Mouse (Mus musculus): Measurements from ENCODE around the gene Mat2a. TPM values are rescaled to one million over a fixed set of nuclear protein-coding genes. Genes with fewer than 3 reads are reported as not detected.
A peak's percentile ranks its signal among the peaks of the same experiment; 100 is the strongest.
"Not testable (repeated sequence)": the region's sequence is repeated elsewhere in the genome, so short reads cannot be mapped to it uniquely, and the experiment has no call there.

Gene Mat2a
- polyA plus RNA-seq, 1 experiment from 2014 or later = 404 TPM

DNA sequence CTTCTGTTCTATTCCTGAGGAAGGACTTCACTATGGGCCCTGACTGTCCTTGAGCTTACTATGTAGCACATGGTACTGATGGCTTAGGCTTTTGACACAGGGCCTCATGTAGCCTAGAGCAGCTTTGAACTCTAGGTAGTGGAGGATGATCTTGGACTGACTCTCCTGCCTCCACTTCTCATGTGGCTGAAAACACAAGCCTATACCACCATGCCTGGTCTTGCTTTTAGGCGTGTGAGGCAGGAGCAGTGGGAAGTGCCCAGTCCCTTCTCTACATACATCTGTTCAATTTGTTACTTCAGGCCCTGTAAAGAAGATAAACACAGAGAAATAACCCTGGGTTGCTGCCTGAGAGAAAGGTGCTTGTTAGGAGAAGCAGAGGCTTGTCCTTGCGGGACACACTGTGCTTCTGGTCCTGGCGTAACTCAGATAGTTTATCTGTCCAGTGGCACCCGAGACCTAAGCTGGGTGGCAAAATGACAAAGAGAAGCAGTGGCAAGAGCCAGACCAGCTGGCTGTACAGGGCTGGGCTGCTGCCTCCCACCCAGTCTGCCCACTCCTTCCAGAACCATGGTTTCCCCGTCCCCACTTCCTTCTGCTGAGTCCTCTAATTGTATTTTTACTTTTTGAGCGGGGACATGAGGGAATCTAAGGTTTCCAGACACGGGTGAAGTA, 14.9 kb upstream of the Mat2a start:
- WGBS = 55% methylated on average over 7 of the region's 7 CpGs
- no peaks in the 10 kb centered on the region for H3K9me3 ChIP-seq
- no peak for ATAC-seq (ENCODE audit: insufficient number of reproducible peaks, insufficient read depth, low FRiP score, low TSS enrichment)
- peaks cover 11% of the 10 kb centered on the region for H3K4me1 ChIP-seq
- H3K27me3 ChIP-seq = no peaks in the 10 kb centered on the region
- H3K9ac ChIP-seq = no peak overlapping the region
- H3K27ac ChIP-seq = peak overlapping the region; percentile 43
- no peak overlapping the region for H3K4me3 ChIP-seq
- H3K4me2 ChIP-seq (replicated peaks) = no peak overlapping the region
- no peaks in the 10 kb centered on the region for H3K36me3 ChIP-seq

DNA sequence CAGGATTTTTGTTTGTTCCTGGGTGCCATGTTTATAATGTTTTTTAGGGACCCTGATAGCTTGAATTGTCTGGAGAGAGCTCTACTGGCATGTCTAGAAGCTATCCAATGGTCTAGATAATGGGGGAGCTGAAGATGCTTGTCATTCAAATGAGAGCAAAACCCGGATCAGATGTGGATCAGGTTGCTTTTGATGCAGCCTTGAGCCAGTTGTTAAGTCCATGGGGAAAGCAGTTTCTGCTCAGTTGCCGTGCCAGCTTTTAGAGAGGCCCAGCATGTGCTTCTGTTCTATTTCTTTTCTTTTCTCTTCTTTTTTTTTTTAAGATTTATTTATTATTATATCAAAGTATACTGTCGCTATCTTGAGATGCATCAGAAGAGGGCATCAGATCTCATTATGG, 14.2 kb upstream of the Mat2a start:
- Histone ChIP-seq H3K4me2 (replicated peaks) (no peak overlapping the region), H3K9me3 (no peaks in the 10 kb centered on the region), H3K27me3 (no peaks in the 10 kb centered on the region), H3K4me1 (peaks cover 8% of the 10 kb centered on the region), H3K4me3 (no peak overlapping the region), H3K27ac (no peak overlapping the region), H3K36me3 (no peaks in the 10 kb centered on the region), H3K9ac (no peak overlapping the region)
- 61% methylated on average over 3 of the region's 3 CpGs for WGBS
- no peak for ATAC-seq (ENCODE audit: insufficient number of reproducible peaks, insufficient read depth, low FRiP score, low TSS enrichment)

DNA sequence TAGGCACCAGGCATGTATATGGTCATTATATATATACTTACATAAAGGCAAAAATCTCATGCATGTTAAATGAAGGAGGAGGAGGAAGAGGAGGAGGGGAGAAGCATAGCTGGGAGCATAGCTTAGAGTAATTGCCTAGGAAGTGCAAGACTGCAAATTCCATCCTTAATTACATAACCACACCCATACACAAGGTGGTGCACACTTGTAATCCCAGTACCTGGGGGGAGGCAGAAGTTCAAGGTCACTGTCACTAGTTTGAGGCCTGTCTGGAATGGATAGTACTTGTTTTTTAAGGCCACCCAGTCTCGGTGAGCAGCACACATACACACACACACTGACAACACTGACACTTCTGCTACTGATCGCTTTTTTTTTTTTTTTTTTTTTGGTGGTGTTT, 13.0 kb upstream of the Mat2a start:
- 83% methylated on average over 2 of the region's 2 CpGs for WGBS
- no peaks in the 10 kb centered on the region for H3K27me3 ChIP-seq
- H3K9me3 ChIP-seq = no peaks in the 10 kb centered on the region
- H3K4me1 ChIP-seq = peaks cover 8% of the 10 kb centered on the region
- no peak overlapping the region for H3K4me2 ChIP-seq (replicated peaks)
- no peak for ATAC-seq (ENCODE audit: insufficient number of reproducible peaks, insufficient read depth, low FRiP score, low TSS enrichment)
- no peak overlapping the region for H3K9ac ChIP-seq
- no peak overlapping the region for H3K4me3 ChIP-seq
- no peaks in the 10 kb centered on the region for H3K36me3 ChIP-seq
- H3K27ac ChIP-seq = no peak overlapping the region

DNA sequence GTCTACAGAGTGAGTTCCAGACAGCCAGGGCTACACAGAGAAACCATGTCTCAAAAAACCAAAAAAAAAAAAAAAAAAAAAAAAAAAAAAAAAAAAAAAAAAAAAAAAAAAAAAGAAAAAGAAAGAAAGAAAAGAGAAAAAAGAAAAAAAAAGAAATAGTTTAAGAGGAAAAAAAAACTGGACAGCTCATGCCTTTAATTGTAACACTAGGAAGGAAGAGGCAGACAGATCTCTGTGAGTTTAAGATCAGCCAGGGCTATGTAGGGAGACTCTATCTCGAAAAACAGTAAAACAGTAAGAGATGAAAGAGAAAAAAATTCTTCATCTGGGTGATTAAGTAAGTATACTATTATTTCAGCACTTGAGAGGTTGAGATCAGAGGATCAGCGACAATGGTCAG, 12.4 kb upstream of the Mat2a start:
- not testable (repeated sequence) for H3K4me3 ChIP-seq; H3K27ac ChIP-seq; H3K9me3 ChIP-seq; H3K36me3 ChIP-seq; ATAC-seq (ENCODE audit: insufficient number of reproducible peaks, insufficient read depth, low FRiP score, low TSS enrichment); H3K4me2 ChIP-seq (replicated peaks); H3K4me1 ChIP-seq; H3K27me3 ChIP-seq; H3K9ac ChIP-seq
- WGBS = 62% methylated on average over 2 of the region's 2 CpGs

DNA sequence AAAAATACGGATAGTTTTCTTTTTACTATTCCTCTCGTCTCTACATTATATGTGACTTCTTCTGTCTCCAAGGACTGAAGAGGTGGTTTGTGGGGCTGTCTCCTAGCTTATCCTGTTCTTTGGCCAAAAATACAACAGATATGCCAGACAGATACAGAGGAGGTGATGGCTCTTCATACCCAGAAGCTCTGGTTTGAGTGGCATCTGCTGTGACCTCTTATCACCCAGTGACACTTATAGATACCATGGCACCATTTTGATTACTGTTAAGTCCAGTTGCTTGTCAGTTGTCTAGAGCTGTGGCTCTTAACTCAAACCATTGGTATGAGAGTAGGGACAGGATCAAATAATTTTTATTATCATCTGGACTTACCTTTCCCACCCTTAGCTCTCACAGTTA, 8.1 kb upstream of the Mat2a start:
- no peak overlapping the region for H3K4me3 ChIP-seq
- H3K4me2 ChIP-seq (replicated peaks) = no peak overlapping the region
- H3K36me3 ChIP-seq = no peaks in the 10 kb centered on the region
- ATAC-seq (ENCODE audit: insufficient number of reproducible peaks, insufficient read depth, low FRiP score, low TSS enrichment) = no peak
- no peaks in the 10 kb centered on the region for H3K9me3 ChIP-seq
- WGBS = 78% methylated on average over 2 of the region's 2 CpGs
- no peak overlapping the region for H3K9ac ChIP-seq
- no peaks in the 10 kb centered on the region for H3K27me3 ChIP-seq
- no peaks in the 10 kb centered on the region for H3K4me1 ChIP-seq
- H3K27ac ChIP-seq = no peak overlapping the region

DNA sequence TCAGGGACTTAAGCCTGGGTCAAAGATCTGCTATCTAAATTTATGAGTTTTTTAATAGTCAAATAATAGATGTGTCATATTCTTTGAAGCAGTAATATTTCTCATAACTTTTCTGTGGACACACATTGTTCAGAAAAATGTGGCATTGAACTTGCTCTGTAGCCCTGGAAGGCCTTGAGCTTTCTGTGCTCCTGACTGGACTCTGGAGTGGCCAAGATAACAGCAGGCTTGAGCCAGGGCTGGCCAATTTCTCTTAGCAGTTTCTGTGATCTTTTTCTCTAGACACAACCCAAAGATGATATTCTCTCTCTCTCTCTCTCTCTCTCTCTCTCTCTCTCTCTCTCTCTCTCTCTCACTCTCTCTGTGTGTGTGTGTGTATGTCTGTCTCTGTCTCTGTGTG, 5.7 kb upstream of the Mat2a start:
- H3K27ac ChIP-seq = no peak overlapping the region
- H3K9ac ChIP-seq = no peak overlapping the region
- H3K36me3 ChIP-seq = no peaks in the 10 kb centered on the region
- peaks cover 11% of the 10 kb centered on the region for H3K4me1 ChIP-seq
- no peaks in the 10 kb centered on the region for H3K9me3 ChIP-seq
- no peak for ATAC-seq (ENCODE audit: insufficient number of reproducible peaks, insufficient read depth, low FRiP score, low TSS enrichment)
- no peaks in the 10 kb centered on the region for H3K27me3 ChIP-seq
- no peak overlapping the region for H3K4me3 ChIP-seq
- no peak overlapping the region for H3K4me2 ChIP-seq (replicated peaks)

DNA sequence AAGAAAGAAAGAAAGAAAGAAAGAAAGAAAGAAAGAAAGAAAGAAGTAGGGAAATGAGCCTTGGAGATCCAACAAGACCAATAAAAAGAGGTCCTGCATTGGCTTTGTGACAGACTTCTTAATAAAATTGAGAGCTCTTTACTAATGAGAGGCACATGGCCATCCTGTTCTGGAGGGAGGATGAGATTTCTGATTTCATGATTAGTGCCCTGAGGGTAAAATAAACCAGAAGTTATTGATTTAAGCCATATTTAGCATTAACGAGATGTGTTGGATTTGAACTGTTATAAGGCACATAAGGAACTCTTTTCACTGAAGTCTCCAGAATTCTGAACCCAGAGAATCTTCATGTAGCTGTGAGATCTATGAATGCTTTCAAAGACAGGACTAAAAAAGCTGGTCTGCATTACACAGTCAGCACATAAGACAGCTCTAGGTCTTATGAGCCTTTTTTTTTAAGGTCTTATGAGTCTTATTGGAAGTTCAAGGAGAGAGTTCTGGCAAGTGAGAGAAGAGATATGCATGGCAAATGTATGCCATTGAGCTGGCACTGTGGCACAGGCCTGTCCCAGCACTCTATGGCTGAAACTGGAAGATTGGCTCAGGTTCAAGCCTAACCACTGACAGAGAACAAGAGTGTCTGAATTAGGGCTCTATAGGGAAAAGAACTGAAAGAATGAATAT, 3.7 kb upstream of the Mat2a start:
- Histone ChIP-seq H3K4me3 (no peak overlapping the region), H3K9ac (no peak overlapping the region), H3K27ac (no peak overlapping the region), H3K9me3 (no peaks in the 10 kb centered on the region), H3K4me1 (peaks cover 13% of the 10 kb centered on the region), H3K36me3 (no peaks in the 10 kb centered on the region), H3K4me2 (replicated peaks) (no peak overlapping the region), H3K27me3 (no peaks in the 10 kb centered on the region)
- WGBS = 43% methylated on average over 1 of the region's 1 CpGs
- ATAC-seq (ENCODE audit: insufficient number of reproducible peaks, insufficient read depth, low FRiP score, low TSS enrichment) = no peak

DNA sequence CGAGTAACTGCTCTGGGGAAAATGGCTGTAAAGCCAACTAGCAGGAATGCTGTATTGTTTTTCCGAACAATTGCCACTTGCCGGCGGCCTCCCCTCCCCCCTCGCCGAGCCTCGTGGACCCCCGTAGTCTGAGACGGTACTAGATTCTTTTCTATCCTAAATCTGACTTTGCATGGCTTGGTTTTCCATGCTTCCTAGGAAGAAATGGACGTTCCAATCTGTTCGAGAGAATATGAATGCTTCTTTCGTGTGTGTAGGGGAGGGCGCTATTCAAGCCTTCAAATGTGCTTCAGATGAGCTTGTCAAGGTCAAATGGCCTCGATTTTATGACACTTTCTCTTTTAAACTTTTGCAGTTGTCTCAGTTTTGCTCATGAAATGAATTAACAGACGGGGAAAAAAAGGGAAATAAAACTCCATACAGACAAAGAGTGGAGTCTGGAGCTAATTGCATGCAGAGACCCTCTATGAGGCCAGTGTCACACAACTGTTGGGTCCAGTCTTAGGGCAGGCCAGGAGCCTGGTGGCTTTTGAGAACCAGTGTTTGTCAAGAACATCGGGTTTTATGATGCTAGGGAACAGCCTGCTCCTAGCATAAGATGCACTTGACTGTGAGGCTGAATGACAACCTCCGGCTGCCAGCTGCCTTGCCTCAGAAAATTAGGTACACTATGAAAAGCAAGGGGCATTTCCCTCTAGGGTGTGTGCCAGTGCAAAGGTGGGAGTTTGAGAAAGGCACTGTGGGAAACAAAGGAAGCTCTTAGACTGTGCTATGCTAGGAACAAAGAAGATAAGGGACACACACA, 1.0 kb upstream of the Mat2a start:
- Histone ChIP-seq H3K4me3 (peak overlapping the region; percentile 57), H3K4me2 (replicated peaks) (peak overlapping the region; percentile 90), H3K36me3 (peaks cover 22% of the 10 kb centered on the region), H3K9ac (peak overlapping the region; percentile 84), H3K9me3 (no peaks in the 10 kb centered on the region), H3K27ac (peak overlapping the region; percentile 96), H3K4me1 (peaks cover 25% of the 10 kb centered on the region), H3K27me3 (no peaks in the 10 kb centered on the region)
- no peak for ATAC-seq (ENCODE audit: insufficient number of reproducible peaks, insufficient read depth, low FRiP score, low TSS enrichment)
- WGBS = 12% methylated on average over 17 of the region's 17 CpGs

DNA sequence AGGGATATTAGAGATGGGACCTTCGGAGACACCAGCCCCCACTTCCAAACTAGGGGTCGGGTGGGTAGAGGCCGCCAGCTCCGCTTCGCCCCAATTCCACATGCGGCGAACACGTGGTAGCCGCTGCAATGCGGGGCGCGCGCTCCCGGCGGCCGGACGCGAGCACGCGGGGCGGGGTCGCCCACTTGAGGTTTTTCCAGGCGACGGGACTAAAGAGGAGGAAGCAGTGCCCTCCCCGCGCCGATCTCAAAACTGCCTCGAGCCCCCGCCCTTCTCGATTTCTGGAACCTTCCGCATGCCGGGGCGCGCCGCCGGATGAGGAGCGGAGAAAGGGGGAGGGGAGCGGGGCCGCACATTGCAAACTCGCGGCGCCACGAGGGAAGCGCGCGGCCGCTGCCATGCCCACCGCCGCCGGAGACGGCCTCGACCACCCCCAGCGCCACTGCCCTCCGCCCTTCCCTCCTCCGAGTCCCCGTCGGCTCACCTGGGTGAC, 450 bp downstream of the Mat2a start:
- under 1% methylated on average over 55 of the region's 57 CpGs for WGBS

DNA sequence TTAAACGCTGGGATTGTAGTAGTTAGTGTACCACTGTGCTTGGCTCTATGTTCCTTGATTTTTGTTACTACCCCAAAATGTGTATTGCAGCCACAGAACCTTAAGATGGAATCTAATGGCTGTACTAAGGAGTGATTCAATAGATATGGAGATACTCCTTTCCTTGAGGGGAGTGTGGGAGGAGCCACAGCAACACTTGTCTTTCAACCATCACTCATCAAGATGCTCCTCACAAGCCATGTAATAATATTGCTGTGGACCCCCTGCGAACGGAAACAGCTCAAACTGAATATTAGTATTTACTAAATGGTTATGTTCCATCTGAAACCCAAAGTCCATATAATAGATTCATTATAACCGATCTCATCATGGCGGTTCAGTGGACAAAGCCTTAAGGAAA, 1.1 kb downstream of the Mat2a start:
- 2% methylated on average over 5 of the region's 5 CpGs for WGBS
- H3K27ac ChIP-seq = 0 out of 2 replicates have a peak overlapping the region, but pooled peaks have one; percentile 96
- H3K36me3 ChIP-seq = peaks cover 39% of the 10 kb centered on the region

More for the DNA sequence above, 450 bp downstream of the Mat2a start:
- Histone ChIP-seq H3K27me3 (no peaks in the 10 kb centered on the region), H3K4me1 (peaks cover 25% of the 10 kb centered on the region), H3K36me3 (peaks cover 34% of the 10 kb centered on the region), H3K27ac (peak overlapping the region; percentile 96), H3K4me3 (peak overlapping the region; percentile 57), H3K9ac (peak overlapping the region; percentile 84), H3K4me2 (replicated peaks) (peak overlapping the region; percentile 90), H3K9me3 (no peaks in the 10 kb centered on the region)
- ATAC-seq (ENCODE audit: insufficient number of reproducible peaks, insufficient read depth, low FRiP score, low TSS enrichment) = peak; percentile 22

DNA sequence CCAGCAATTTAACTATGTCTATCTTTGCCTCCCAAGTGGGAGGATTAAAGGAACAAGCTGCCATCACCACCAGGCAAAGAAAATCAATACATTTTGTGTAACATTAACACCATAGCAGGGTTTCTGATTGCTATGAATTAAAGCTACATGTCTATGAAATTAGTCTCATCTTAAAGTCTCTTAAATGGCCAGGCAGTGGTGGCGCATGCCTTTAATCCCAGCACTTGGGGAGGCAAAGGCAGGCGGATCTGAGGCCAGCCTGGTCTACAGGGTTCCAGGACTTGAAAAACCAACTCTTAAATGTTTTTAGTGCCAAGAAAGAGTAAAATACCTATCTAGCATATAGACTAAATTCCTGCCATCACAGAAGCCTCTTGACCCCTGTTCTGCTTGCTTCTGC, 7.2 kb downstream of the Mat2a start:
- Histone ChIP-seq H3K9me3 (no peaks in the 10 kb centered on the region), H3K9ac (no peak overlapping the region), H3K4me1 (peaks cover 5% of the 10 kb centered on the region), H3K36me3 (peaks cover 66% of the 10 kb centered on the region), H3K4me3 (no peak overlapping the region), H3K27me3 (no peaks in the 10 kb centered on the region), H3K27ac (no peak overlapping the region), H3K4me2 (replicated peaks) (no peak overlapping the region)
- no peak for ATAC-seq (ENCODE audit: insufficient number of reproducible peaks, insufficient read depth, low FRiP score, low TSS enrichment)
- WGBS = 79% methylated on average over 2 of the region's 2 CpGs

More for the DNA sequence above, 1.1 kb downstream of the Mat2a start:
- H3K9ac ChIP-seq = peak overlapping the region; percentile 84
- no peak for ATAC-seq (ENCODE audit: insufficient number of reproducible peaks, insufficient read depth, low FRiP score, low TSS enrichment)
- H3K4me3 ChIP-seq = peak overlapping the region; percentile 57
- H3K4me1 ChIP-seq = peaks cover 25% of the 10 kb centered on the region
- H3K9me3 ChIP-seq = no peaks in the 10 kb centered on the region
- peak overlapping the region; percentile 90 for H3K4me2 ChIP-seq (replicated peaks)
- H3K27me3 ChIP-seq = no peaks in the 10 kb centered on the region

Data from embryonic facial prominence, embryonic 12.5 days (tissue).